Mouse (Mus musculus) liver, adult (tissue): ENCODE measurements at regions not wholly inside any gene's neighbourhood (a gene's known extent, or its start where the extent isn't known, plus 50 kb on each side); places are given as distances from the start of the nearest gene placed in this dataset.

Experiments
- GATA4 ChIP-seq: IDR thresholded peaks from 2 replicates; pipeline ENCODE4 v1.6.1; 2014; ENCODE audit warnings: mild to moderate bottlenecking, low read length; ENCODE audit not compliant: insufficient replicate concordance

DNA sequence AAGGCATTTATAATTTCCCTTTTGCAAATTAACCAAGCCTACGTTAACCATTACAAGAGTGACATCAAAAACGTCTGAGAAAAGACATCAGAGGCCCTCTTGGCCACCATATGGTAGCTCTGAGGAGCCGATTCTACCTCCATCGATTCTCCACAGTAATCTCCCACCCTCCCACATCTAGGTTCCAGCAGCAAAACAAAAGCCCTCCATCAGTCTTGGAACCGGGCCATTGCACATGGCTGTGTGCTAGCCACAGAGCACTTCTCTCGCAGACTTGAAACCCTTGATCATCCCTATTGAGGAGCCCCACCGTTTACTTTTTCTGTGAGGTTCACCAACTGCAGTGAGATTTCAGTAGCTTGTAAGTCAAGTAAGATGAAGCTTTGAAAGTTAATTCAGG lies 310.5 kb upstream of the Adamts9 start:
- no peak for TF ChIP-seq GATA4

DNA sequence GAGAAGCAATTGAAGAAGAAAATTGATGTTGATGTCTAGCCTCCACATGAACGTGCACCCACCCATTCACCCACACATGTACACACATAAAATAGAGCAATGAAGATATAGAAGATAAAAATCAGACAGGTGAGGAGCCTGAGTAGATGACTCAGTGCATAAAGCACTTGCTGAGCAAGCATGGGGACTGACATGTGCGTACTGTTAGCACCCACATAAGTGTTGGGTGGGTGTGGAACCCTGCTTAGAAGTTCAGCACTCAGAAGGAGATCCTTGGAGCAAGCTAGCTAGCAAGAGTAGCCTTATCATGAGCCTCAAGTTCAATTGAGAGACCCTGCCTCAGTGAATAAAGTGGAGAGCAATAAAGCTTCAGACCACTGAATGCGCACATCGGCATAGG lies 305.7 kb upstream of the Adamts9 start:
- no peak for TF ChIP-seq GATA4

DNA sequence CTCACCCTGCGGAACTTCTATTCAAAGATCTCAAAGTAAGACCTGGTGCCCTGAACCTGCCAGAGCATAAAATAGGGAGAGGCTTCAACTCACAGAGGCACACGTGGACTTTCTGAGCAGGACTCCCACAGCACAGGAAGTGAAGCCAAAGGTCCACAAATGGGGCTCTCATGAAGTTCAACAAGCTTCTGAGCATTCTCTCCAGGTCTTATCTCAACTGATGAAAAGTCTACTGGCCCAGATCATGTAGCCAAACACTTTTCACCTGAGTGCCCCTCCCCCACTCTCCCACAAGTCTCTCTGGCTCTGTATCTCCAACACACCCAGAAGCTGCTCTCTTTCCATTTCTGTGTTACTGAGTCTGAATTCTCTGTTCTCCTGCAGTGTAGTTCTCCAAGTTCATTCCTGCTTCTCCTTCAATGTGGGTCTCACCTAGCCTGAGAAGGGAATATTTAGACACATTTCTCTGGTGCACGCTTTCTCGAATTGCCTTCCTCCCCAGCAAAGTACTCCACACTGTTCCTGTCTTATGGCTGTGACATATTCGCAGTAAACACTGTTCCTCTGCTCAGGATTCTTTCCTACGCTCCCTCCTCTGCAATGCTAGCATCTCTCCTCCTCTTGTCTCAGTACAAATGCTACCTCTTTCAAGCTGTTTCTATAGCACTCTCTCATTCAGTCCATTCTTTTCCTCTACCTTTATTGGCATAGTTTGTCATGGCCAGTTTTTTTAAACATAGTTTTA lies 303.4 kb upstream of the Adamts9 start:
- TF ChIP-seq GATA4: no peak

DNA sequence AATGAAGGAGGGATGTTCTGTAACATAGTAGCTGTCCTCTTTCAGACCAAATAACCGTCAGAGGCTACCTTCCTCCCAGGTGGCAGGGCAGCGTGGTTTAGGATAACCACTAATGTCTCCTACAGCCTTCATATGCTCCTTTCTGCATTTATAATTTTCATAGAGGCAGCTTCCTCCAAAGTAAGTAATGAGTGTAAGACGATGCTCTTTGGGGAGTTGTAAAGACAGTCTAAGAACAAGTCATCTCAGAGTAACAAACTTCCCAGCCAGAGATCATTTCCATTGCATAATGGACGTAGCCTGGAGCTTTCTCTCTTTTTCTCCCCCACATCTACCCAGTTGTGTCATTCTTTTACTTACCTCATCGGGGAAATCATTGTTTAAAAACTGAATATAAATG lies 292.3 kb upstream of the Adamts9 start:
- no peak for TF ChIP-seq GATA4

DNA sequence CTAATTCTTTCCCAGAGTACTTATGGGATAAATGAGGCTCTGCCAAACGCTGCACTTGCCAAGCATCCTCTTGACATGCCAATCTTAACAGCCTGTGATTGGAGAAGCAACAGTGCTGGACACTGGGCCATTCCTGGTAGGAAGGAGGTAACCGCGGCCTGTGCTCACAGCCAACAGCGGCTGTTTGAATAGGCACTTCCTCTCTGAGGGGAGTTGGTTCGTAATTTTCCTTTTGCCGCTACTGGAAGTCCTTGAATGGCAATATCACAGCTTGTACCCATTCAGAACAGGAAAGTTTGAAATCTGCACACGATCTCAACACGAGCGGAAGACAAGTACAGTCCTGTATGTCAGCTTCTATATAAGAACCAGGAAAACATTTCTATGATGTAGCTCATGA lies 289.3 kb upstream of the Adamts9 start:
- no peak for TF ChIP-seq GATA4

DNA sequence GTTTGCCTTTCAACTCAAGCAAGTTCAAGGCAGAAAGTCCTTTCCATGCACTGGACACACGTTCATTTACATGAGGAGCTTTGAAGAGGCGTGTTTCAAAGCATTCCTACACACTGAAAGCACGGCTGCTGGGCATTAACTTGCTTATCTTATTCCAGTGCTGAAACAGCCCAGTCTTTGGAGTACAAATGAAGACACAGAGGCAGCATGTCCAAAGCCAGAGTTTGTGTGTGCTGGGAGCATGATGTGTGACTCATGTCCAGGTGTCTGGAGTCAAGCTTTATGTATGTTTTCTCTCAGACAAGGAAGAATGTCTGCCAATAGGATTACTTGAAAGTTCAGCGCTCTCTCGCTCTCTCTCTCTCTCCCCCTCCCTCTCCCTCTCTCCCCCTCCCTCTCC lies 287.2 kb upstream of the Adamts9 start:
- TF ChIP-seq GATA4: no peak

DNA sequence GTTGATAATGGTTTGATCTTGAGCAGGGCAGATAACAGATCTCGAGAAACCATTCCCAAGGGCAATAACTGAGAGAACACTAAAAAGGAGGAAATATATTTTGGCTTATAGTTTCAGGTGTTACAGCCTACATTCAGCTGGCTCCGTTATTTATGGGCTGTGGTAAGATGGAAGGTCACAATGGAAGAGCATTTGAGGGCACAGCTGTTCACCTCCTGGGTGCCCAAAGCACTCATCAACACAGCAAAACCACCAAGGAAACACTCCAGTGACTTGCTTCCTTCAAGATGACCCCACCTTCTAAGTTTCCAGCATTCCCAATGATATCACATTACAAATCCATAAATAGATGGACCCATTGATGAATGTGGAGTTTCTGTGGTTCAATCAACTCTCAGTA lies 286.0 kb upstream of the Adamts9 start:
- TF ChIP-seq GATA4: no peak

DNA sequence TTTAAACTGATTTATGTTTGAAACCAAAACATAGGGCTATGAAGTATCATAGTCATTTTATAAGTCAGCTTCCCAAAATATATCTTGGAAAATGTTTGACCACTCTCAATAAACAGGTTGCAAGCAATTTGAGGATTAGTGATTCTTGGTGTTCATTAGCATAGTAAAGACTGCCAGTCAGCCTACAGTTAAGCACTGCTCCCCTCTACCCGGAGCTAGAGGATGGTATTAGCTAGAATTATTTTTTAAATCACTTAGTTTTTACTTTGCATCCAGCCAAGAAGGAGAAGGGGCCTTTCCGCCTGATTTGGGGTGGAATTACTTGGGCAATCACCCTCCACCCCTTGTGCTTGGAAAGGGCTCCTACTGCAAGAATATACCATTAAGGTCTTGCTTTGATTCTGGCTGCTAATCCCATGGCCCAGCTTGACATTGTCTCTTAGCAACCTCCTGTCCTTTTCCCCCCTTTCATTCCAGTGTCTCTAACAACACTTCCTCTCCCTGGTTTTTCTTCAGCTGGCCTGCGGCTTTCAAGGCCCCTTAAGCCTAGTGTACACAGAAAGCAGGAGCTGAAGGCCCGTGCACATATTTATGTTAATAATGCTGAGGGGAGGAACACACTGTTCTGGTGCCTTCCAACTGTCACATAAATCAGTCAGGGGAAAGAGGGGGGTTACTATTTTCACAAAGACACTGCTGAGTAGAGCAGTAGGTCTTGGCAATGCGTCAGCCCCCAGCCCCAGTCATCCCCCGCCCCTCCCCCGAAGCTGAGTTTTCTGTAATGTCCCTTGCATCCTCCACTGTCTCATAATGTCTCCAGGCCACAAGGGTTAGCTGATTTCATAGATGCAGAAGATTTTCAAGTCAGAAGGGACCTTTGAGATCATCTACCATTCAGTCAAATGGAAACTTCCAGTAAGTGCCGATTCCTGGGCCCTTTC lies 280.6 kb upstream of the Adamts9 start:
- TF ChIP-seq GATA4: no peak

DNA sequence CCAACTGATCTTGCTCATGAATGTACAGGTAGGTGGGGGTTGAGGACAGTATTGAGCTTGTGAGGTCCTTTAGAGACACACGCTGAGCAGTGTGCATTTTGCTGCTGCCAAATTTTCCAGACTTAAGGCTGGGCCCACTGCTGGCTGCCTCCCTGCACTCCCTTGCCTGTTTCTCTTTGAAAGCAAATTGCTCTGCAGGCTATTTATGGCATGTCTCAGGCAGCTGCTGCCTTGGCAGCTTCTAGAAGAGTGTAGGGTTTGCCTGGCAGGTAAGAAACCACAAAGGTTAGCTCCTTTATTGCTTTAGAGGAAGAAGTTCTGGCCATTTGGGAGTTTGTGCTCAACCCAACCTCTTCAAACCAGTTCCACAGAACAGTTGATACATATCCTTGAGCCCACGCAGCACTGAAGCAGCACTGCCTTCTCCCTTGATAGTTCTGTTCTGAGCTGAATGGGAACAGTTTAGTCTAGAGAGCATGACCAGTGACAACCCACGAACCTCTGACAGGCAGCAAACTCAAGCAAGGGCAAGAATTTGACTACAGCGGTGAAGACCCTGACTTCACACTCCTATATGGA lies 274.8 kb upstream of the Adamts9 start:
- no peak for TF ChIP-seq GATA4

DNA sequence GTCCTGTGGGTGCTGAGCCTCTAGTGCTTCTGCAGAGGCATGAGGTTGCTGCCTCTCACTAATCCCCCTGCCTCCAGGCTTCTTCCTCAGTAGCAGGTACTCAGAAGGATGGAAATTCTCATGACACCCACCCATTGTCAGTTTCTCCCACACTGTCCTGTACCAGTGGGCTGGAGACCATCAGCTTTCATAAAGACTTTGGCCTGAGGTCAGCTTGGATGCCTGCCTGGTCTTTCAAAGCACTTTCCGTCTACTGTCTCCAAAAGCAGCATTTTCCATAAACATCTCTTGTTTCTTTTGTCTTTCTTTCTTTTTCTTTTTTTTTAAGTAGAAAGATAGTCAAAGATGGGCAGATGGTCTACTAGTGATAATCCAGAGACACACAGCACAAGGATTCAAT lies 257.6 kb upstream of the Adamts9 start:
- no peak for TF ChIP-seq GATA4

DNA sequence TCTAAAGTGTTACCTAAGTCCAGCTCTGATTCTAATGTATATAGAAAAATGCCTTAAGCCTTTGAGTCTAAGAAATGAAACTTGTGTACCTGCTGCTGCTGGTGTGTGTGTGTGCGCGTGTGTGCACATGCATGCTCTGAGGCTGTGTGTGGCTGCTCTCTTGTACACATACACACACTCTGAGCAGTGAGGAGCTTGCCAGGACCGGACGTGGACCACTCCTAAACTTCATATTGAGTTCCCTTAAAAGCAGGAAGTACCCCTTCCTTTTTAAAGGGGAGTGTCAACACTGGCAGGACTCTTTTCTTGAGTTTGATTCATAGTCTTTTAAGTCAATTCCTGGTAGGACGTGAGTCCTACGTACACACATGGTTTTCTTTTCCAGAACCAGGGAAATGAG lies 251.4 kb upstream of the Adamts9 start:
- TF ChIP-seq GATA4: no peak

DNA sequence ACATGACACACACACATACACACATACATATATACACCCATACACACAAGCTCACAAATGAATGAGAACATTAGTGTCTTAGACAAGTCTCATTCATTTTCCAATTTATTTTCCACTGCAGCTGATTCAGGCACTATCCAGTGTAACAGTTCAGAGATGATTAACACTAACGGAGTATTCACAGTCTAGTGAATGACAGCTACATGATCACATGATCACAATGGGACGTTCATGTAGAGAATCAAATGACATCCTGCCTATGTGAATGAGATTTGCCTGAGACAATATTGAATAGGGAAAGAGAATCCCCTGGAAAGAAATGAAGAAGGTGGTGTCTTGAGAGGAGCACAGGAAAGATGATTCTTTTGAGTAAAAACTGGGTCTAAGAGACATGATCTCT lies 249.7 kb upstream of the Adamts9 start:
- TF ChIP-seq GATA4: no peak

DNA sequence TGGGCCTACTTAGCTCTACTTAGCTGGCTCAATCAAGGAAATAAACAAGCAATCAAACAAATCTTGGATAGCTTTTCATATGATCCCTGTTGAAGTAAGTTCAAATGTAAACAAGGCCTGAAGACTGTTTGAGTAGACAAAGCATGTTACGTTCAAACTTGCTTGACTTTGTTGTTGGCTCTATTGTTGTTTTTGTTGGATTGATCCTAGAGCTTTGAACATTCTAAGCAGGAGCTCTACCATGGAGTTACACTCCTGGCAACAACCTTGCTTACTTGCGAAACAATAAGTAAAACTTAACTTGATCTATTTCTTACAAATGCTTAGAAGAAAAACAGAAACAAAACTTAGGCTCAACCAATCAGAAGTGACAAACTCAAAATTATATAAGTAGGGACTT lies 247.7 kb upstream of the Adamts9 start:
- no peak for TF ChIP-seq GATA4

DNA sequence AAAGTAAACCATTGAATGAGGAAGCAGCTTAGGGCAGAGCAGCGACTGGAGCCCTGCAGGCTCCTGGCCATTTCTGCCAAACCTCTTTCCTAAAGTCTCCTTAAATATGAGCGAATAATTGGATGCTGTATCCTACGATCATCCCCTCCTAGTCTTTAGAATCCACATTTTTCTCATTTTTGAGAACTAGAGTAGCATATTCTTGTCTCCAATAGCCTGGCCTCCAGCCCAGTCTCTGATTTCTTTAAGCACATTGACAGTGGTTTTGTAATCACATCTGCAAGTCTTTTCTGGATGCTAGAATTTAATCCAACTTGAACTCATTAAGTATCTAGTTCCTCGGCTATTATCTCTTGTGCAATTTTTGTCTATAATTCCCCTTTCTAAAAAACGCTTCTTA lies 225.2 kb upstream of the Adamts9 start:
- no peak for TF ChIP-seq GATA4

DNA sequence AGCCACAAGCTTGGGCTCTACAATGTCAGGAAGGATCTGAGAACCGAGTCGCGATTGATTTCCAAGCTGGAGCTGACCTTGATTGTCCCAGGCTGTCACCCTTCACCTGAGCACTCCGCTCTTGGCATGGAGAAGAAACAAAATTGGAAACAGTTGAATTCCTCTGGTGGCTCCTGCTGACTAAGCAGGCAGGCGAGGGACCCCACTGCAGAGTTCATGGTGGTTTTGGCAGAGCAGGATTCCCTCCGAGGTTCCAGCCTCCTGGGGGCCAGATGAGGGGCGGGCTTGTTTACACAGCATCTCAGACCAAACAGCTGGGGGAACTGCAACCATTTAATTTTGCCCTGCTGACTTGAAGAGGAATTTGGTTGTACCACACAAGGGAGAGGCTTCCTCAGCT lies 224.0 kb upstream of the Adamts9 start:
- TF ChIP-seq GATA4: no peak

DNA sequence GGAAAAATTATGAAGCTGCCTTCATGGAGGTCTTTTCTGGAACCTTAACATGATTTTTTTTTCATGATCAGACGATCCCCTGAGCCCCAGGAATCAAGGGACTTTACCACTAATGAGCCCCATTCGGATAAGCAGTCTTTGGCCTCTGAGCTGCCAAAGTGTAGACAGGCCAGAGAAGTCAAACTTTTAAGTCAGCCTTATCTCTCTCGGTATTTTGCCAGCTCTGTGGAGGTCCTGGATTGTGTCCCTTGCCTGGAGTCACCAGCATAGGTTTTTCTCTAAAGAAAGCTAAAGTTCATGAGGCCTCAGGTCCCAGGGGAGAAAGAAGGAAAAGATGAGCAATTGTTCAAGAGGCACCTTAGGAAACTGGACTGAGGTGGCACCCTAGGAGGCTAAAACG lies 222.7 kb upstream of the Adamts9 start:
- TF ChIP-seq GATA4: no peak
